Mouse (Mus musculus) macrophage (primary cell): ENCODE results near the gene Pcsk6. TPM values are rescaled to one million over a fixed set of nuclear protein-coding genes. Genes with fewer than 3 reads are reported as not detected.
A peak's percentile ranks its signal among the peaks of the same experiment; 100 is the strongest.
"Not testable (repeated sequence)": the region's sequence is repeated elsewhere in the genome, so short reads cannot be mapped to it uniquely, and the experiment has no call there.

ENCODE experiments used
- H3K27ac ChIP-seq: fragments of 350-480 bp; formaldehyde crosslinking; 2 replicates; pipeline ENCODE4 v1.9.0; 2021
- H3K36me3 ChIP-seq: fragments of 350-480 bp; formaldehyde crosslinking; 2 replicates; pipeline ENCODE4 v1.9.0; 2021; ENCODE audit errors: inconsistent target
- H3K4me3 ChIP-seq: fragments of 350-480 bp; formaldehyde crosslinking; 2 replicates; pipeline ENCODE4 v1.9.0; 2021; ENCODE audit errors: inconsistent target
- H3K79me2 ChIP-seq: fragments of 350-480 bp; formaldehyde crosslinking; 2 replicates; pipeline ENCODE4 v1.9.0; 2021; ENCODE audit errors: inconsistent target
- WGBS: methylation state at CpG from one replicate; pipeline ENCODE4 v1.1.7; 2026; ENCODE audit warnings: inconsistent platforms; ENCODE audit not compliant: missing documents; 5-methylcytosine and 5-hydroxymethylcytosine counted together
- polyA plus RNA-seq: library from polyadenylated mRNA; stranded (reverse); fragments of 250-400 nt; gene quantifications from 3 replicates; pipeline ENCODE4 v1.2.4, GENCODE M21; 2018; ENCODE audit warnings: inconsistent platforms

The Pcsk6 gene
- polyA plus RNA-seq, 1 experiment from 2014 or later: not detected

DNA sequence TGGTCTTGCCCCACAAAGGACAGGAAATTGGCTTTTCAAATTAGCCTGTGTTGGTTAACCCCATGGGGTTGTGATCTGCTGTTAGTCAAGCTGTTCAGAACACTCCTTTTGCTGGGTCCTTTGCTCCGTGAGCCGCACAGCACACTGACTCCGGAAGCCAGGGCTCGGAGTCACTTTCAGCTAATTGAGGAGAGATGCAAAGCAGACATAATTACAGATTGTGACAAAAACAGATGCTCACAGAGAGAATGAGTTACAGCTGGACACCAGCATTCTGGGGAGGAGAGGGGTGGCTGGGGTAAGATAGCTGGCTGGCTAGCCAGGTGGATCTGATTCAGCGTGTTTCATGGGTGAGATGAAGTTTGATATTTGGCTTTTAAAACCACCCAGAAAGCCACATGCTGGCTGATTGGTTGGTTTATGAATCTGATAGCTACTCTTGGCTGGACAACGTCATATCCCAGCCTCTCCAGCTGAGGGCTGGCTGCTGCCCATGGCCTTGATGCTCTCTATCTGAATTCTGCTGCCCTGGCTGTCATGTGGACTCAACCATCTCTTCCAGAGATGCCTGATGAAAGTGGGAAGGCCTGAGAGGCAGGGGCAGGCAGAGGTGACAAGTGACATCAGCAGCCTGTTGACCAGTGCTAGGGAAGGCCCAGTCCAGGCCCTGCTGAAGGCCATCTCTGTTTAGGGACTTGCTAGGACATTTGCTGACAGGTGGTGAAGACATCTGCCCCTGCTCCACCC, 167.4 kb downstream of the Pcsk6 start:
- Histone ChIP-seq H3K4me3 (no peak overlapping the region), H3K27ac (no peak overlapping the region), H3K36me3 (no peaks in the 10 kb centered on the region), H3K79me2 (no peaks in the 10 kb centered on the region)
- 89% methylated on average over 6 of the region's 6 CpGs for WGBS

DNA sequence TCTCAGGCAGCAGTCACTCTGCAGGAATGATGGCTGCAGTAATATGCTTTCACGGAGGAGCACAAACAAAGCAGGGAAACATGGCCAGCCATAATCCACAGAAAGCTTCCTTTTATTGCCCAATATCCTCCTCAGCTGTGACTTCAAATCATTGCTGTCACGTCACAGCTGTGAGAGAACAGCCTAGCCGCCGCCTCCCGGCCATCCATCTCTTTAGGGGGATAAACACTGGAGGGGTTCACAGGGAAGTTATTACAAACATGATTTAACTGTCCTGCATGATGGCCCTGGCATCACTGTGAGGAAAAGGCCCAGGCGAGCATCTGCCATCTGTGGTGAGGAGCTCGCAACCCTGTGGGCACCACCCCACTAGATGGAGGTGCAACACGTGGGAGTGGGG, 175.3 kb downstream of the Pcsk6 start:
- H3K27ac ChIP-seq: no peak overlapping the region
- no peak overlapping the region for H3K4me3 ChIP-seq
- H3K36me3 ChIP-seq: no peaks in the 10 kb centered on the region
- 43% methylated on average over 8 of the region's 8 CpGs for WGBS
- no peaks in the 10 kb centered on the region for H3K79me2 ChIP-seq

DNA sequence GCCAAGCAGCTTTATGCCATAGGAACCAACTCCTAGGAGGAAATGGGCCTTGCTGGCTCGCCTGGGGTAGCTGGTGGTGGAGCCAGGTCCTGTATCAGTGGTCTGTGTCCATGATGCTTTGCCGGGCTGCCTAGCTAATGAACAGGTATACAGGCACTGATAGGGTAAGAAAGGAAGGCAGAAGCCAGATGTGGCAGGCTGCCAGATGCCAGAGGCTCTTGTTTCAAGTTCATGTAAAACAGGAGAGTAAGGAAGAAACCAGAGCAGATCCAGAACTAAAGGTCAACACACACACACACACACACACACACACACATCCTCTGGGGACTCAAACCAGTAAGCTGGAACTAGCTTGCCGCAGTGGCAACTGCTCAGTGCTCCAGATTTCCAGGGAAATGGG, 176.7 kb downstream of the Pcsk6 start:
- 77% methylated on average over 3 of the region's 3 CpGs for WGBS
- Histone ChIP-seq H3K4me3 (no peak overlapping the region), H3K27ac (no peak overlapping the region), H3K79me2 (no peaks in the 10 kb centered on the region), H3K36me3 (no peaks in the 10 kb centered on the region)

DNA sequence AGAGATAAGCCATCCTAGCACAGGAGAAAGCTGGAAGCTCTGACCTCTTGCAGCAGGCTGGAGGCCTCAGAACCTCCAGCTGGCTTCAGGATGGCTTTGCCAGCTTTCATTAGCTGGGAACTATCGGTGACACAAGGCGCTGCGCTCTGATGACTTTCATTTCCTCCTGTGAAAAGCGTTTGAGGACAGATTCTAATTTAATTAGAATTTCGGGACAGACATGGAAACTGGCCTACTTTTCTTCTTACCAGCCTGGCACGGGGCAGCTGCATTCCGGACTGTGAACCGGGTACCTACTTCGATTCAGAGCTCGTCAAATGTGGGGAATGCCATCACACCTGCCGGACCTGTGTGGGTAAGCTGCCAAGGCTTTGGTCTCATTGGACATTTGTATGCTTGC, 177.2 kb downstream of the Pcsk6 start:
- 10% methylated on average over 11 of the region's 11 CpGs for WGBS
- Histone ChIP-seq H3K4me3 (no peak overlapping the region), H3K27ac (no peak overlapping the region), H3K36me3 (no peaks in the 10 kb centered on the region), H3K79me2 (no peaks in the 10 kb centered on the region)

DNA sequence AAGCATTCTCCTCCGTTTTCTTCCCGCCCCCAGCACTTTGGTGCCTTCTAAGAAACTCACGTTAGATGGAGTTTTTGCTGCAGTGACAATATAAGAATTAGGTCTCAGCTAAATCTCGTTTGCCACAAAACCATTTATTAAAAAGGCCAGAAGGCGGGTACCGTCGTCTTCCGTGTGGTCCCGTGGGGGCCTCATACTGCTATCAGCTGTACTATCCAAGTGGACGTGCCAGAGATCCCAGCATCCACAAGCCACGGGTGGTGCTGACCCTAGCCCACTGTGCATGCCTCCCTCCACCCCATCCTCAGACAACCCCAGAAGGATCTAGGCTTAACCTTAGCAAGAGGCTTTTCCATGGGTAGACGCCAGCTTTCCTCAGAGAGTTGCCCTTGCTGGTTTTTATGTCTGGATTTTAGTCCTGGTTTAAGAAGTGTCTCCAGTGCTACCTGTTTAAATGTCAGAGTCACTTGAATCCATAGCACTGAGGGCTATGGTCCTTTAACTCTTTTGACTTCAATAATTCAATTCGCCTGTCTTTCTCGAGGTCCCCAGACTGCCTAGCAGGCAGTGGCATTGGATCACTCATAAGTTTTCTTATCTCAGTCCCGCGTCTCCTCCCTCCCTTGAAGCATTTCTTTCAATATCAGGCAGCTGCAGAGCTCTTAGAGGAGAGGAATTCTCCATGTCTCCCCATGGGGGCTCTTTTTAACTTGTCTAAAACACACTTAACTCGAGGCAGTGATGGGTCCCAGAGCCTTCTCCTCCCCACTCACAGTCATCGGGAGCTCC, 178.7 kb downstream of the Pcsk6 start:
- Histone ChIP-seq H3K4me3 (no peak overlapping the region), H3K79me2 (no peaks in the 10 kb centered on the region), H3K27ac (no peak overlapping the region), H3K36me3 (no peaks in the 10 kb centered on the region)
- 90% methylated on average over 18 of the region's 18 CpGs for WGBS

DNA sequence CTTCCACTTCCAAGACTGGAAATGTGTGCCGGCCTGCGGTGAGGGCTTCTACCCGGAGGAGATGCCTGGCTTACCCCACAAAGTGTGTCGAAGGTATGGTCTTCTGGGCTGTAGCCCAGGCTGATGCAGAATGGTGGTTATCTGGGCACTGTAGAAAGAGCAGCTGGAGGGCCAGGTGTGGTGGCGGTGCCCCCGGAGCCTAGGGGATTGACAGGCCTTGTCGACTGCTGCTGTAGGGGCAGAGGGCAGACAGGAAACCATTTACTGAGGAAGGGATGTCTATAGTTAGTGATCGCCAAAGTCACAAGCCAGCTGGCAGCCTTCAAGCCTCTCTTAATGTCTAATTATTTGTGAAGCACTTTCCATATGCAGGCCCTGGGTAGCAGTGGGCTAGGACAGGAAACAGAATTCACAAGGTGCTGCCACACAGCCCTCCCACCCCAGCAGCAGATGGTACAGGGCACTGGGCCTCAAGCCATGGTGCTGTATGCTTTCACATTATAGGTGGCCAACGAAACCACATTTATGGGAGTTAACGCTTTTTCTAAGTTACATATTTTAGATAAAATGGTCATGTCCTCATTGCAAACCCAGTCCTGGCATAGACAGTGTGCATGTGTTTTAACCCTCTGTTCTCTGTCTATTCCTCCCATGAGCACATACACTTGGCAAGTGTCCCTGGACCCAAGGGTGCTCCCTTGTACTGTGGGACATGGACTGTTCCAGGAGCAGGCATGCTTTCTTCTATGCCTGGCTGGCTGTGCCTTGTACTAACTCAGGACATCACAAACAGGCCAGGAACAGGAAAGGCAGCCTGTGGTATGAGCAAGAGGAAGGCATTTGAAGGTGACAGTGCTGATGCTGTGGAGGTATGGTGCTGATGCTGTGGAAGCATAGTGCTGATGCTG, 182.3 kb downstream of the Pcsk6 start, which contains the start of gene Gm45213:
Gm45213 (plus strand) TSS at position 51 of the 908 bp plus-strand sequence.
- Histone ChIP-seq H3K79me2 (no peaks in the 10 kb centered on the region), H3K27ac (no peak within 1 kb of the TSS), H3K4me3 (no peak within 1 kb of the TSS), H3K36me3 (no peaks in the 10 kb centered on the region)
- 49% methylated on average over 10 of the region's 10 CpGs for WGBS

DNA sequence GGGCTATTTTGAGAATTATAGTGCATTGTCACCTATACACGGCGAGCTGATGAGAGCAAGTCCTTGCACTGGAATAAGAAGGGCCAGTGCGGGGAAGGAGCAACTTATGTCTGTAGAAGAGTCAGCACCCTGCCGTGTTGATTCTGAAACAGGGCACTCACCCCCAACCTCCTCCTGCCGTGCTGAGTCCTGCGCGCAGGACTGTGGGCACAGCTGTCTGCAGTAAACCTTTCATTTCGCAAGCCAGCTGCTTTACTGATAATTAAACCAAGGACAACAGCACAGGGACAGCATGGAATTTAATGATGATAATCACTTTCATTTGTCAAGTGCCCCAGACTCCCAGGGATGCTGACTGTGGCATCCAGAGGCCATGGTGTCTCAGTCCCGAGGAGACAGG, 183.1 kb downstream of the Pcsk6 start:
- no peak overlapping the region for H3K4me3 ChIP-seq
- H3K27ac ChIP-seq: no peak overlapping the region
- 65% methylated on average over 9 of the region's 9 CpGs for WGBS
- no peaks in the 10 kb centered on the region for H3K79me2 ChIP-seq
- H3K36me3 ChIP-seq: no peaks in the 10 kb centered on the region

DNA sequence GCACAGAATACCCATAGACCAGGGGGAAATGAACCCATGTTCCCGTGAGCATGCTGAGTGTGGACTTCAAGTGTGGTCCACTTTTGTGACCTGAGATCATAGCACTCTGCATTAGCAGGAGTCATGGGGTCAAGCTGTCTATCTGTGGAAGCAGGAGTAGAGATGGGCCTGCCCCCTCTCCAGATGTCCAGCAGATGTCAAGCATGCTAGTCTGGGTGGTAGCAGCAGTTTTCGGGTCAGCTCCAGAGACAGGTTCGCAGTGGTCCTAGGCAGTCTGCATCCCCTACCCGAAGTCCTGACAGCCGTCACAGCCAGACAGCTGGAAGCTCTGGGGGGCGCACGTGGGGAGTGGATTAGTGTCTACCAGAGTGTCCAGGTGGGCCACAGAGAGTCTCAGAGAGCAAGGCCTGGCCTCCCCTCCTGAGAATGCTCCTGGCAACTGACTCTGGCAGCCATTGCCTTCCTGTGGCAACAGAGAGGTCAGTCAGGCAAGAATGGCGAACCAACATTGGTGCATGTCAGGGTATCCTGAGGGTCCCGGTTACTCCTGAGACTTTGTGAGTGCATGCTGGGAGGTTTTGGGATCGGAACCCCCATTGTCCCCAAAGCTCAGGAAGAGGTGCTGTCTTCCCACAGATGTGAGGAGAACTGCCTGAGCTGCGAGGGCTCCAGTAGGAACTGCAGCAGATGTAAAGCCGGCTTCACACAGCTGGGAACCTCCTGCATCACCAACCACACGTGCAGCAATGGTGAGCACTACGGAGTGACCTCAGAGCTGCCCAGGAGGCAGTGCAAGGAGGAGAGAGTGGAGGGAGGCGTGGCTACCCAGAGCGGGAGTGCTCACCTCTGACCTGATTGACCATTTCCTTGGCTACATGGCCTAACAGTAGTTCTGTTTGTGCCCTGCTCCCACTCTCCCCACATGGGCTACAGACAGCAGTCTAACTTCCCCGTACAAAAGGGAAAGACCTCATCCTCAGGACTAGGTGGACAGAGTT, 185.7 kb downstream of the Pcsk6 start:
- no peaks in the 10 kb centered on the region for H3K36me3 ChIP-seq
- H3K27ac ChIP-seq: no peak overlapping the region
- H3K79me2 ChIP-seq: no peaks in the 10 kb centered on the region
- 88% methylated on average over 17 of the region's 17 CpGs for WGBS
- no peak overlapping the region for H3K4me3 ChIP-seq

DNA sequence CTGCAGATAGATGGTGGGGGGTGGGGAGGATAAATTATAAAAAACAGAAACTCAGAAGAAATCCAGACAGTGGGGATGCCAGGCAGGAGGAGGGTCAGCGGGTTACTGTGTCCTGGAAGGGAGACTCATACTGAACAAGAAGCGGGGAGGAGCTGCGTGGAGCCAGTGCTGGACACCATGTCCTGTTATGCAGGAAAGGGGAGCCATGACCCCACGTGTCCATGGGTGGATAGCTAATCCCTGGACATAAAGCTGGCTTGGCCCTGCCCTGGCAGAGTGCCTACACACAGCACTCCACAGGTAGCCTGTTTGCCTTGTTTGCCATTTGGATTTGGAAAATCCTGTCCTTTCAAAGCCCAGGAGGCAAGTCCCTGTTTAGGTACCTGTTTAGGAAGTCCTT, 186.4 kb downstream of the Pcsk6 start:
- no peaks in the 10 kb centered on the region for H3K79me2 ChIP-seq
- no peaks in the 10 kb centered on the region for H3K36me3 ChIP-seq
- WGBS: 96% methylated on average over 4 of the region's 4 CpGs

DNA sequence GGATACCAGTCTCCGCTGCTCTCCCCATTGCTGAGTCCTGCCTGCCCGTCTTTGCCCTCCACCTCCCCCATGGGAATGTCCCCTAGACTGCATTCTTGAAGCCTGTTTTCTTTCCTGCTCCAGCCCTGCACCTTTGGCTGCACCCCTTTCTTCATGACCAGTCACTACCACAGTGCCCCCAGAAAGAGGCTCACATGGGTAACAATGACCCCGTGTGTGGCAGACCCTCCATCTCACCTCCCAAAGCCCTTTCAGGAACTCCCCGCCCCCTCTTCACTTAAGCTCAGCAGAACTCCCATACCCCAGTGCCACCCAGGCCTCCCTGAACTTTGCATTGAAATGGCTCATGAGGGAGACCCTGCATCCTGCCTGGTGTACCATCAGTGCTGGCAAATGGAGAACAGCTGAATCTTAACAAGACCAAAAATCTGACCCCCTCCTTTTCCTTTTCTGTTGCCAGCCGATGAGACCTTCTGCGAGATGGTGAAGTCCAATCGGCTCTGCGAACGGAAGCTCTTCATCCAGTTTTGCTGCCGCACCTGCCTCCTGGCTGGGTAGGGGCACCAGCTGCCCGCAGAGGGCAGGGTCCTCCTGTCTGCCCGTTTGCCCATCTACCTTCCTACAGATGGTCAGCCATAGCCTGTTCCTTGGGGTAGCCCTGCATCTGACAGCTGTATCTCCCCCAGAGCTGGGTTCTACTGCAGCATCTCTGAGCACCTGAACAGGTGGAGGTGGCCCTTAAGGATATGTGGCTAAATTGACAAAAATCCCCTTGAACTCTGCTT, 187.1 kb downstream of the Pcsk6 start:
- Histone ChIP-seq H3K27ac (no peak overlapping the region), H3K79me2 (no peaks in the 10 kb centered on the region), H3K4me3 (no peak overlapping the region), H3K36me3 (no peaks in the 10 kb centered on the region)
- WGBS: 87% methylated on average over 12 of the region's 12 CpGs

More for the DNA sequence above, 186.4 kb downstream of the Pcsk6 start:
- Histone ChIP-seq H3K27ac (no peak overlapping the region), H3K4me3 (no peak overlapping the region)

DNA sequence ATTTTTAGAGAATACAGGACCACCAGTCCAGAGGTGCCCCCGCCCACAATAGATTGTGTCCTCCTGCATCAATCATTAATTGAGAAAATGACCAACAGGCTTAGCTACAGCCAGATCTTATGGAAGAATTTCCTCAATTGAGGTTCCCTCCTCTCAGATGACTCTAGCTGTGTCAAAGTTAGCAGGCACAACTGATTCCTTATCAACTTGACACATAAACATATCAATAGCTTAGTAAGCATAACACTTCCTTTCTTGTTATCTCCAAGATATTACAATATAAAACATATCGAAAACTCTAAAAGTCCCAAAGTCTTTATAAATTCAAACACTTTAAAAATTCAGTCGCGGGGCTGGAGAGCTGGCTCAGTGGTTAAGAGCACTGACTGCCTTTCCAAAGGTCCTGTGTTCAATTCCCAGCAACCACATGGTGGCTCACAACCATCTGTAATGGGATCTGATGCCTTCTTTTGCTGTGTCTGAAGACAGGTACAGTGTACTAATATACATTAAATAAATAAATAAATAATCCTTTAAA, 192.5 kb downstream of the Pcsk6 start:
- WGBS: 96% methylated on average over 4 of the region's 4 CpGs
- Histone ChIP-seq H3K79me2 (no peaks in the 10 kb centered on the region), H3K36me3 (no peaks in the 10 kb centered on the region), H3K27ac (no peak overlapping the region), H3K4me3 (no peak overlapping the region)

DNA sequence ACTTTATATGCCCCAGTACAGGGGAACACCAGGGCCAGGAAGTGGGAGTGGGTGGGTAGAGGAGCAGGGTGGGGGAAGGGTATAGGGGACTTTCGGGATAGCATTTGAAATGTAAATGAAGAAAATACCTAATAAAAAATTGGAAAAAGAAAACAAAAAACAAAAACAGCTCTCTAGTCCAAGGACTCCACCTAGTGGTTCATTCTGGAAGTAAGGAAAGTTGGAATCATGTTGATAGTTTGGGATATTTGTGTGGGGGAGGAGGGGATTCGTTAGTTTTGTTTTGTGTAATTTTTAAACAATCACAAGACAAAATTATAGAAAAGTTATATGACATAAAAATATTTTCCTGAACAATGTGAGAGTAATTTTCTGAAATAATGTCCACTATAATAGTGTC, 193.8 kb downstream of the Pcsk6 start:
- H3K79me2 ChIP-seq: not testable (repeated sequence)

DNA sequence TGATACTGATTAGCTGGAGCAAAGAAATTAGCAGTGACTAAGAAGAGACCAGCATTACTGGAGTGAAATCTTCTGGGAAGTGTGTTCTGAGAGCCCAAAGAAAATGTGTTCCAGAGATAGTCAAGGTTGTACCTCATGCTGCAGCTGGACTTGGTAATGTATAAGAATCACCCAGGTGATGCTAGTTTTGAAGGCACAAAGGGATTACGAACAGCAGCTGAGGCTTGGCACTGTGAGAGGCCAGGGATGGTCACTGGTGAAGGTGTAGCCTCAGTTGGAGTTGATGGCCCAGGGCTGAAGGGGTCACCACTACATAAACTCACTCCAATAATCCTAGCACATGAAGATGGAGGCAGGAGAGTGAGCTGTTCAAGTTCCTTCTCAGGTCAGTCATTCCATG, 197.2 kb downstream of the Pcsk6 start, which contains the start of gene Snrpa1:
Snrpa1 (plus strand) TSS at position 301 of the 400 bp plus-strand sequence.
- H3K27ac ChIP-seq: peak within 1 kb of the TSS; percentile 38; the same call in 1 of the 2 replicates
- H3K4me3 ChIP-seq: peak within 1 kb of the TSS; percentile 88
- 80% methylated on average over 1 of the region's 1 CpGs for WGBS

More for the DNA sequence above, 193.8 kb downstream of the Pcsk6 start:
- H3K36me3 ChIP-seq, H3K27ac ChIP-seq, H3K4me3 ChIP-seq: not testable (repeated sequence)
- 9% methylated on average over 1 of the region's 2 CpGs for WGBS

More for the DNA sequence above, 197.2 kb downstream of the Pcsk6 start, which contains the start of gene Snrpa1:
- Histone ChIP-seq H3K79me2 (peaks cover 29% of the 10 kb centered on the region), H3K36me3 (no peaks in the 10 kb centered on the region)
